Mouse (Mus musculus) cerebellum, adult (tissue): ENCODE measurements around the gene Spata4.
"Not testable (repeated sequence)": the region's sequence is repeated elsewhere in the genome, so short reads cannot be mapped to it uniquely, and the experiment has no call there.

Experiments used
- ATAC-seq: cut with Nextera tagmentation; 2 replicates; pipeline ENCODE4 v1.9.2; 2017; ENCODE audit warnings: mild to moderate bottlenecking, moderate library complexity, mixed read lengths; ENCODE audit not compliant: insufficient number of reproducible peaks, low FRiP score, low TSS enrichment

Gene Spata4

DNA sequence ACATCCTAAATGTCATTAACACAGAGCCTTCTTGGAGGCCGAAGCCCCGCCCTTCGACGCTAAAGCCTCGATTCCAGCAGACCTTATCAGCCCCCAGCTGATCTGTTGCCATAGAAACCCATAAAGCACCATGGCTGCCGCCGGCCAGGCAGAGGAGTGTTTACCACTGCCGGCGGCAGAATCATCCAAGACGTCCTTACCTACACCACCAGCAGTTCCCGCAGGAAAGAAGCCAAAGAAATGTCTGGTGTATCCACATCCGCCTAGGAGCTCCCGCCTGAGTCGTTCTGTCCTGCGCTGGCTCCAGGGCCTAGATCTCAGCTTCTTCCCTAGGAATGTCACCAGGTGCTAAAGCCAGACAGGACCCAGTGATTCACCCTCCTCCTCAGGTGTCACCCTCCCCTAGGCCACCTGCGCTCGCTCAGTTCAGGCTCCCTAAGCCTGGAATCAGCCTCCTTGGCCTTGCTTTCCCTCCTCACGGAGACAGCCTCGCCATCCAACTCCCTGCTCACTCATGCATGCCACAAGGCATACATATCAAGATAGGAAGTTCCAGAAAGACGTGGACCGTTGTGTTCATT, at the start of gene Spata4:
Spata4 (plus strand) TSS at position 111 of the 581 bp plus-strand sequence.
- peak; percentile 68 for ATAC-seq

DNA sequence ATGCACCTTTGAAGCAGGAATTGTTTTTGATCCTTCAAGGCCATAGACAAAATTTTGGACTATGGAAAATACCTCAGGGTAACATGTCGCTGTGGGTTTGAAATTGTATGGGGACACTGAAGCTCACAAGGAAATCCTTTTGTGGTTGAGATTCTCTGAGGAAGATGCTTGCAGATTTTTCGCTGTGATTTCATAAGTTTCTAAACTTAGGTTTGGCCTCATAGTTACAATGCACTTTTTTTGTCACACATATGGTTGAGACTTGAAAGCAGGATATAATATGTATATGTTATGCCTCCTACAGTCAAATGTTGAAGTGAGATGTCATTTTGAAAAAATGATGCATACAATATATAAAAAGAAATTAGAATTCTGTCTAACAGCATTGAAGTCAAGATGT, 45.7 kb upstream of the Spata4 start:
- no peak for ATAC-seq

DNA sequence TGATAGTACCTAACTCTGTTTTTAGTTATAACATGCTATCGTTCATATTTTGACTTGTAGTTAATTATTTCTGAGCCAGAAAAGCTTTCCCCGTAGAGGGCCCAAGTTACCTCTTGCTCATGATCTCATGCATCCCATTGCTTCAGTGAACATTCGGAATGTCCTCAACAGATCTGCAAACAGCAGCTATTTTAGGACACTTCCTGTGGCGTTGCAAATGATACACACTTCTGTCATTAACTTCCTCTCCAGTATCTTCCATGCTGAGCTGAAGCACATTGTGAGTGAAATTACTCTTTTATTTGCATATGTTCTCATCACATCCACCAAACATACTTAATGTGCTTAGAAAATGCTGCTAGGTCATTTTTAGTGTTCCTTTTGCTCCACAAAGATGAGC, 38.4 kb upstream of the Spata4 start:
- ATAC-seq = peak; percentile 71

DNA sequence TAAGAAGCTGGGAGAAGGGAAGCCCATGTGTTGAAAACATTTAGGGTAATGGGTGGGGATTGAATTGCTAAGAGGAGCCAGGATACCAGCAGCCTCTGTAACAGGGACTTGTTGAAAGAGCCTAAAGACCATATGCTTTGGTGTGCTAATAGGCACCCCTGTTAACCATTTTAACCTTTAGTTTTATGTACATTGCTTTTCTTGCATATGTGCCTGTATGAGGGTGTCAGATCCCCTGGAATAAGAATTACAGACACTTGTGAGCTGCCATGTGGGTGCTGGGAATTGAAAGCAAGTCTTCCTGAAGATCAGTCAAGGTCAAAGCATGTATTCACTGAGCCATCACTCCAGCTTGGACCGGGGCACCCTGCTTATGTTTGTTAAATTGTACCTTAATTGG, 35.4 kb upstream of the Spata4 start:
- no peak for ATAC-seq

DNA sequence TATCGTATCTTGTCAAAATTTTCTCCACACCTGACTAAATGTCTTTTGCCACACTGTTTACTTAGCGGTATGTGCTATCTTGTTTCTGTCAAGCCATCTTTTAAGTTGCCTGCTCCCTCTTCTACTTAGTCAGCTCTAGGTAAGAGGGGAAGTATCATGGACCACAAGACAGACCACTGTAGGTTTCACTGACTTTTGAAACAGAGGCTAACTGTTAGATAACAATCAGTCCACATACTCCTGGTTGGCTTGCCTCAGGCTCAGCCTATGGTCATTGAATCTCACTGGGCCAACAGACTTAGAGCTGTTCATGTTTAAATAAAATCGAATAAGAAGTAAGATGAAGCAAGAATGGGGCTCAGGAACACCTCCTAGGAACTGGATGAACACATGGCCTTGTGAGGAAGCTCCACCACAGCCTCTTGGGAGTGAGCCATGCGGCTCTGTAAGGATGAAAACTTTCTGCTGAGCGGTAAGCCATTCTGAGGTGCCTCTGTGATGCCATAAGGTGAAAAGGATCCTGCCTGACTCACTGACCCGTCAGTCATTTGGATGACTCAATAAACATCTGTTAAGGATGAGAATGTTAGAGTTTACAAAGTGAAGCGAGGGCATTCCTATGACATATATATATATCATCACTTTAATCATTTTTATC, 34.8 kb upstream of the Spata4 start:
- no peak for ATAC-seq

DNA sequence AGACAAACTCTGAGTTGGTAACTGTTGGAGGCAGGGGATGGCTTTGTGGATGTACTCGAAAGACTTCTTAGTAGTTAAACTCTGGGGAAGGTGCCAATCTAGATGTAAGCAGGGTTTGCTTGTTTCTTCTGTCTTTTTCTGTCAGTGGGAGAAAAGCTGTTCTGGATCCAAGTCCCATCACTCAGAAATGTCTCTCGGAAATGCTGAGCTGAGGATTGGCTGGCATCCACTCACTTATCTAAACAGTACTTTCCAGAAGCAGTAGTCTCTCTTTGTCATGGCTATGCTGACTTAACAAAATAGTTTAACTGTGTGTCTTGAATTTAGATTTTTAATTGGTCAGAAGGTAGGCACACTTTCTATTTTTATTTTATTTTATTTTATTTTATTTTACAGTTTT, 33.4 kb upstream of the Spata4 start:
- ATAC-seq = no peak

DNA sequence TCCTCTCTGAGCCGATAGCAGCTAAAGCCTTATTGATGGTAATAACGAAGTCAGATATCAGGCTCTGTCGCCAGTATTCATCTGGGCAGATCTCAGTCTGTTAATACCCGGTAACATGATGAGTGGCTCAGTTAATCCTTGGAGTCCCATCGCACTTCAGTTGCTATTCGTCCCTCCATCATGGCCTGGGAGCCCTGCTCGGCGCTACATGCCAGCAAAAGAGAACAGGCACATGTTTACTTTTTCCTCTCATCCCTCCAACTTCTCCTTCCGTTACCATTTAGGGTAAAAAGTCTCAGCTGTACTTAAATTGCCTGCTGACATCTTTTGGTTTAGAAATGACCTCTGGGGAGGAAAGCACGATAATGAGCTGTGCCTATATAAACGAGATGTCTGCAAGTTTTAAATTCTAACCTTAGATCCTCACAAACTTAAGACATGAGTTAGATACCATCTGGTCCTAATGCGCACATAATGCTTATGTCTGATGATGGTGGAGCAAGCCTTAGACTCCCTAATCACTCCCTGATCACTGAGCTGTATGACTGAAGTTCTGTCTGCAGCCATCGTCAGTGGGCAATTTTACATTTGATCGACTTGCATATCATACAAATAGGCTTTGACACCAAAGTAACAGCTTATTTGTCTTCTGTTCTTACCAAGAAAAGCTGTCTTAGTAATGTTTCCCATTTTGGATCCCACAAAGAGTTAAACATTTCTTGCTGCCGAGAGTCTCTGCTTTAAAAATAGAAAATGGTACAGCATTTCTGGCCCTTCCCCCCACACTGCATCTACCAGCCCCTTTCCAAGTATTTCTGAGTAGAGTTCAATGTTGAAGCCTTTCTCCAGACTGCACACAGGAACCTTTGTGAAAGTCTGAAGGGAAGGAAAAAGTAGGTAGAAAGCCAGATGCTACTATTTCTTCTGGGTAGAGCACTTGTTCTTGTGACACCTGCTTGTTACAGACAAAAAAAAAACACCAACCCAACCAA, 29.7 kb upstream of the Spata4 start:
- ATAC-seq = no peak

DNA sequence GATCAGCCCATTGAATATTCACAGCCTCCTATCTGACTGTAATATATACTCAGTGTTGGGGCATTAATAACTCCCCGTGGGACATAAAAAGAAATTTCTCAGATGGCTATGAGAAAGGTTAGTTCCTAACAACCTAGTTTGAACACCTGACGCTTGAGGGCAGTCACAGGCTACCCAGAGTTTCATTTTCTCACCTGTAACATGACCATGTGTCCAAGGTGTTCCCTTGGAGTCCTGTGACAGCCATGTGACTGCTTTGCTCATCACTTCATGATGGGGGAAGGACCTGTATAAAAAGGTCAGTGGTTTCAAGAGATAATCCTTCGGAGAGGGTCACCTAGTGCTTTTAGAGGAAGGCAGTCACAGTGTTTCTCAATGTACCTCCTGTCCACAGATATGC, 19.1 kb upstream of the Spata4 start:
- ATAC-seq = no peak

DNA sequence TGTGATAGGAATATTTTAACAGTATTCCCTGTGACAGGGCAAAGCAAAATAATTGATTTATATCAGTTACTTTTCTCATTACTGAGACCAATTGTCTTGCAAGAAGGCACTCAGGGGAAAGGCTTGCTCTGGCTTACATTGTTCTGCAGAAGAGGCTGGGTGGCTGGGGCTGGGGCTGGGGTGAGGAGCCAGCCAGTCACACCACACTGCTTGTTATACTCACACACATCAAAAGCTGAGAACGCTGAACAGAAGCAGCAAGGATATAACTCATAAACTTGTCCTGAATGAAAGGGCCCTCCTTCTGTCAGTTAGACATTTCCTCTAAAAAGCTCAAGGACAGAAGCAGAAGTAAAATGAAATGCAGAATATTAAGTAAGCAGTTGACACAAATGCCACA, 17.7 kb upstream of the Spata4 start:
- ATAC-seq = no peak

DNA sequence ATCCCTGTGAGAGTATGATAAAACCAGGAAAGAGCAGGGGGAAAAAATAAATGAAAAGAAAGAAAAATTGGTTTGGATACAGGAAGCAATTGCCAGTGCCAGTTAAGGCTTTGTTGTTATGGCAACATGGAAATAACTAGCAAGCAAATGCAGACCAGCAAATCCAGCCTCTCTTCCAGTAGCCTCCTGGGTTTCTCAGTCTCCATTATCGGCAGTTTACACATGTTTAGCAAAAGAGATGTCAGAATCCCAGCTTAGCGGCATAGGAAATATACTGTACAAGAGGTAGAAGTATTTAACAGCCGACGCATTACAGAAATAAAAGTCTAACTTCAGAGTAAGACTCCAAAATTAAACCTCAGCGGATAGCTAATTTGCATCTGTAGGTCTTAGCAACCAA, 5.9 kb upstream of the Spata4 start:
- ATAC-seq = no peak

DNA sequence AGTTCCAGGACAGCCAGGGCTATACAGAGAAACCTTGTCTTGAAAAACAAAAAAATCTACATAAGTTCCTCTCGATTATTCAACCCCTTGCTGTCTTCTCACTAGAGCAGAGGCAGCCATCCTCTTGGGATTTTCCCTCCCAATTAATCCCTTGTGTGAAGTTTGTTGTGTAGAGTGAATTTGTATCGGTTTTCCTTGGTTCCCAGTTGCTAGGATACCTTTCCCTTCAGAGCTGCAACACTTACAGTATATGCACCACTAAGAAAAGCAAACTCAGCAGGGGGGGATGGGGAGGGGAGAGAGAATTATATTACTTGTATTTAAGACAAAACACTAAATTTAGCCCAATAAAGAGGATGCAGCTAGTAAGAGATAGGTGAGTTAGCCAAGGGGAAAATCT, 4.5 kb upstream of the Spata4 start:
- no peak for ATAC-seq

DNA sequence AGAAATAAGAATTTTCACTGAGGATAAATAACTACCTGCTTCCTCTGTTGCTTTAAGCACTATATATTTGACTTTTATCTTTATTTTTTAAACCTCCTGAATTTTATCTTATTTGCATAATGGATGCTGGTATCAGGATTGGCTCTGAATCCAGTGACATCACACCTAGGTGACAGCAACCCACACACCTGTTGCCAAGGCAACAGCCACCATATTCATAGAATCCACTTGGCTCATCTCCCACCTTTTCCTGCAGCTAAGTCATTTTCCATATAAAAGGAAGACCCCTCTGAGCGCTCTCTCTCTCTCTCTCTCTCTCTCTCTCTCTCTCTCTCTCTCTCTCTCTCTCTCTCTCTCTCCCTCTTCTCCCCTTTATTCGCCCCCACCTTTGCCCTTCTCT, 3.6 kb upstream of the Spata4 start:
- no peak for ATAC-seq

DNA sequence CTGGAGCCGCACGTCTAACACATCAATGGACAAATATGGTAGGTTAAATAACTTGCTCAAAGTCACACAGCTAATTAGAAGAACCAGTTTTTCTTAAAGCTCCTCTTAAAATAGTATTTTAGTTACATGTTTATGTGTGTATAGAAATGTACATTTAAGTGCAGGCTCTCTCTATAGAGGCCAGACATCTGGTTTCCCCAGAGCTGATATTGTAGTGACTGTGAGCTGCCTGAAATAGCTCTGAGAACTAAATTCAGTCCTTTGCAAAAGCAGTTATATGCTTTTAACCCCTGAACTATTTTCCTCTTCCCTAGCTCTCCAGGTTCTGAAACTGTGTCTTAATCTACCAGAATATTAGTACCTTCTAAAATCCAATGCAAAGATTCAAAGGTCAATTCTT, 3.2 kb upstream of the Spata4 start:
- no peak for ATAC-seq

DNA sequence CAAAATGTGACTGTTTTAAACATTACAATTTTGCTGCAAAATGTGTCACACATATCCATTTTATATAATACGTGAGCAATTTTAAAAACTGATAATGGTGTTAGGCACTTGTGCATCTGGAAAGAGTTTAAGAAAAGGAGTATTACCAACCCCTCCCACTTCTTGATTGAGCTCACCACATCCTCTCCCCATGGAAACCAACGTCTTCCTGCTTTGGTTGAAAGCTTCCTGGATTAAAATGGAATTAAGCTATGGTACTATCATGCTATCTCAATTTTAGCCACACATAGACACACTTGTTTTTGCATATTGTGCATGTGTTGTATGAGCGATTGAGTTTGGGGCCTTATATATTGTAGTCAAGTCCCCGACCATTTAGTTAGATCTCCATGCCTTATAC, 2.9 kb downstream of the Spata4 start:
- no peak for ATAC-seq

DNA sequence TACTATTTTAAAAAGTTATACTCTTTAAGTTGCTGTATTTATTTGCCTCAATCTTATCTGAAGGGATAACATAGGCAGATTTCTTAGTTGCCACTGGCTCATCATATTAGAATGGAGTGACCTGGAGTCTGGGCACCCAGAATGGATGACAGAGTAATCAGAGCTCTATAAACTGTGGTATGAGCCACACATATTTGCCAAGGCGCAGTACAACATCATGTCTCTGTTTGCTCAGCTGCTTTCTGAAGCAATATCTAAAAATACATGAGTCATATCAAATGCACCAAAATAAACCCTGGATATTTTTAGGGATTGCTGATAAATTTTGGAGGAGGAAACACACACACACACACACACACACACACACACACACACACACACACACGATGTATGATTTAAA, 8.8 kb downstream of the Spata4 start:
- no peak for ATAC-seq

DNA sequence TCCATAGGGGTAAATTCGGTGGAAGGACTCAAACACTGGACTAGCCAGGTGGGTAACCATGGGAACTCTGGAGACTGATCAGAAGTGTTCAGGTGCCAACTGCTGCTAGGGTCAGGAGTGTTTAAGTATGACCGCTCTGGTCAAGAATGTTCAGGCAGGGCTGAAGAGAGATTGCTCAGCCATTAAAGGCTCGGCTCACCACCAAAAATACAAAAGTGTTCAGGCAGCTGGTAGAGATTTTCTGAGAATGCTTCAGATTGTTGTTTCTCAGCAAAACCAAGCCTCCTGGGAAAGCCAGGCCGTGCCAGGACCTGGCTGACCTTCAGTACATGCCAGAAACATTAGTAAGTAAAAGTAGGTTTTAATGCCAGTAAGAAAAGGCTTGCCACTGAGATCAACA, 9.7 kb downstream of the Spata4 start:
- no peak for ATAC-seq

DNA sequence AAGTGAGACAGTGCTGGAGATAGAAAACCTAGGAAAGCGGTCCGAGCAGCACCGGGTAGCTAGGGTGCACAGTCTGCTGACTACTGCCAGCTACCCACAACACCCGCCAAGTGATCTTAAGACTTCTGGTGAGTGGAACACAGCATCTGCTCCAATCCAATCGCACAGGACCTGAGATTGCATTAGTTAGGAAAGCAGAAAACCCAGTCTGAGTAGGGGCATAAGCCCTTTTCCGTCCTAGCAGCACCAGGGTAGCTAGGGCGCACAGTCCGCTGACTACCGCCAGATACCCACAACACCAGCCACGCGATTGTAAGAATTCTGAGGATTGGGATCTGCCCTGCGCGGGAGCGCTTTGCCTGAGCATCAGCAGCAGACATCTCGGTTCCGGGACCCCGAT, 16.1 kb downstream of the Spata4 start:
- ATAC-seq = not testable (repeated sequence)

DNA sequence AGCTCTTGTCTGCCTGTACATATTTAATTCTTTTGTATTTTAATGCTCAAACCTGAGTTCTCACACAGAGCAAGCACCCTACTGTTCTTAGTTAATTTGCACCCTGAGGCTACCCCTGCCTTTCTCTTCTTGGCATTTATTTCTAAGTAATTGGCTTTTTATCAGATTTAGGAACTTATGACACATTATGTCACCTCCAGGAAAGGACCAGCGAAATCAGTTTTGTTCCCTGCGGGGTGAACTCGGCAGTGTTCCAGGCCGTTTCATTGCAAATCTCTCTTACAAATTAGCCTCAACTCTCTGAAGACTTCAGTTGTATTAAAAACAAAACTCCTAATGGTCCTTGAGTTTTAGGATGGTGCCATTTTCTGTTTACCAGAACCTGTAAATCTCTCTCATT, 38.1 kb downstream of the Spata4 start:
- ATAC-seq = peak; percentile 77
